Mouse (Mus musculus) lung, adult 18-20 months (tissue): ENCODE results near the gene Gstt3.

Experiments used
- DNase-seq, 2 experiments: peaks; one replicate each; pipeline ENCODE4 v3.0.0; 2022; ENCODE audit warnings: mixed read lengths in 2 of 2

The Gstt3 gene

DNA sequence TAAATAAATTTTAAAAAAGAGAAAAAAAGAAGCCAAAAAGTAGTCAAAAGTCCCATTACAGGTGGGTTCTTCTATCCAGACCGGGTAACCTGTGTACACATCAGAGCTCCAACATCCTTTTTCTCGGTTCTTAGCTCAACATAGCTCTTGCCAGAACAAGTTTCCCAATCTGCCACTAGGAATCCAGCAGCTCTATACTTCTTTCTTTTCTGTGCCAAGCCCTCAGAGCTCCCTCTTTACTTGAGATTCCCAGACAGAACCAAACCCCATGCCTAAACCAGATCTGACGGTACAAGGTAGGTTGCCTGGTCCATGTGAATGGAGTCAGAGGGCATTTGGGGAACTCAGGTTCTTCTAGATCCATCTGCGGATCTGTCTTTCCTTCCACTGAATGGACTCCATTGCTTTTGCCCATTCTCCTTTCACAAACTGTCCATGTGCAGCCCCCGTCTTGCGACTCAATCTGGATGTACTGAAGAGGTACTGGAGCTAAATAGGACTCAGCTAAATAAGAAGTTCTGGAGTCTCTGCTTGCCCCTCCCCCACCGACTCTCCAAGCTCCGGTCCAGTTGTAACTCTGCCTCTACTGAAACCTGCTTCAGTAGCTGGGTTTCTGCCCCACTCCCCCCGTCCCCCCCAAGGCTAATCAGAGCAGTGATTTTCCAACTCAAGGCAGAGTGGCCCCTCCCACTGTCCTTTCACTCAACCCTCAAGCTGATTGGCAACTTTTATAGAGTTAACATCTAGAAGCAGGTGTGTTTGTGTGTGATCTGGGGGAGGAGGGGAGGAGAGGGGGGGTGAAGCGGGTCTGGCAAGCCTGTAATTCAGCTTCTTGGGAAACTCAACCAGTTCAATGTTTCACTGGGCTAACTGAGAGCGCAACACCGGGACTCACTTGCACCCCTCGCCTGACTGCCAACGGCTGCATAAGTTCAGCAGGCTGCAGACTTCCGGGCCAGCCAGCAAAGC is 1.7 kb downstream of the Gstt3 start:
- peak; percentile 57 to 72 for DNase-seq

- DNase-seq = no peak
These were observed 3.3 kb downstream of the Gstt3 start for GRCm38 (mm10) chr10:75777885-75778284.

- no peak for DNase-seq
These were observed 4.7 kb downstream of the Gstt3 start for GRCm38 (mm10) chr10:75776562-75776961.

DNA sequence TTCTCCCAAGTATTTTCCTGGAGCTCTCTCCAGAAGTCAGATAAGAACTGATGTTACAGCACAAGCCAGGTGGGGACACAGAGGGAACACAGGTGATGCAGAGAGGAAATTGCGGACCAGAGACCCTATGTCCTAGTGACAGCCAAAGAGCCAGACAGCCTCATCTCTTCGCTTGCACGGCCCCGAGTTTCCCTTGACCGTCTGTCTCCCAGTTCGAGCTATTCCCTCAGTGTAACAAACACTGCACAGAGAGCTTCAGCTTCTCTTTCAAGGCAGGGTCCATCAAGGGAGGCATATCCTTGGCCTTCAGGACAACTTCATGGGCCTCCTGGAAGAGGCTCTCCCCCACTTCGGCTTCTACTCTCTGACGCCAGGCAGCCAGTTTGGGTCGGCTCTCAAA is 6.6 kb downstream of the Gstt3 start:
- DNase-seq = no peak

GRCm38 (mm10) chr10:75774102-75774501 is 7.1 kb downstream of the Gstt3 start:
- no peak for DNase-seq

GRCm38 (mm10) chr10:75772795-75773664 is 8.2 kb downstream of the Gstt3 start, which contains the start of gene Ddt:
Gene Ddt, minus strand, starts transcription at chr10:75773414.
- DNase-seq = peak; percentile 92 to 93

- DNase-seq = peak in 1 of 2 experiments; percentile 13
These were observed 13.5 kb downstream of the Gstt3 start for GRCm38 (mm10) chr10:75767756-75768155.

- no peak for DNase-seq
These were observed 14.4 kb downstream of the Gstt3 start for GRCm38 (mm10) chr10:75766856-75767255.

DNA sequence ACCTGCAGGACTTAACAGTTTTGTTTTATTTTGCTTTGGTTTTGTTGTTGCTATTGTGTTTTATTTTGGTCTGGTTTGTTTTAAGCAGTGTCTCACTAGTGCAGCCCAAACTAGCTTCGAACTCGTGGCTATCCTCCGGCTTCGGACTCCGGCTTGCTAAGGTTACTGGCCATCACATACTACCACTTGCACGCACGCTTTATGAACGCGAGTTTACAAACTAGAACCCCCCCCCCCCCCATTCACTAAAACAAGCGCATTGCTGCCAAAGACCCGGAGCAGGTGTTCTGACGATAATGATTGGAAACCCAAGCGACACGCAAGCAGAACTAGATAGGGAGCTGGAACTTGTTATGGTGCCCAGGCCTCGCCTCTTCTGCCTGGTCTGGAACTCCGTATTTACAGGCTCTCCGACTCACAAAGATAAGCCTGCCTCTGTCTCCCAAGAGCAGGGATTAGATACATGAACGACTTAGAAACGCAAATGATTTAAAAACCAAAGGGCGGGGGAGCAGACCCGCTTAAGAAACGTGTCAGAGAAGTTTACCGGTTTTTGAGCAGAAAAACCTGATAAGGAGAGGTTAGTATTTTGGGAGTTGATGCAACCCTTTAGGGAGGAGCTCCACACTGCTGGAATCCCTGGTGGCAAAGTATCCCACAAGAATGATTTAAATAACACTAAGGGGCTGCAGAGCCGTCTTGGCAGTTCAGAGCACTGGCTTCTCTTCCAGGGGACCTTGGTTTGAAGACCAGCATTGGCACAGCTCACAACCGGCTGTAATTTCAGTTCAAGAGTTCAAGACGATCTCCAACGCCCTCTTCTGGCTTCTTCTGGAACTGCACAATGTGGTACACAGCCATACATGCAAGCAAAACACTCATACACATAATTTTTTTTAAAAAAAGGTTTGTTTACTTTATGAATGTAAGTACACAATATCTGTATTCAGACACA is 16.4 kb downstream of the Gstt3 start:
- DNase-seq = peak; percentile 64 to 74

- DNase-seq = peak; percentile 98
These were observed 17.3 kb downstream of the Gstt3 start, which contains the start of gene Cabin1 for GRCm38 (mm10) chr10:75763682-75764518. Gene Cabin1, minus strand, starts transcription at chr10:75764341.

- no peak for DNase-seq
These were observed 18.8 kb downstream of the Gstt3 start for GRCm38 (mm10) chr10:75762413-75762812.

- DNase-seq = no peak
These were observed 20.9 kb downstream of the Gstt3 start for GRCm38 (mm10) chr10:75760311-75760710.

DNA sequence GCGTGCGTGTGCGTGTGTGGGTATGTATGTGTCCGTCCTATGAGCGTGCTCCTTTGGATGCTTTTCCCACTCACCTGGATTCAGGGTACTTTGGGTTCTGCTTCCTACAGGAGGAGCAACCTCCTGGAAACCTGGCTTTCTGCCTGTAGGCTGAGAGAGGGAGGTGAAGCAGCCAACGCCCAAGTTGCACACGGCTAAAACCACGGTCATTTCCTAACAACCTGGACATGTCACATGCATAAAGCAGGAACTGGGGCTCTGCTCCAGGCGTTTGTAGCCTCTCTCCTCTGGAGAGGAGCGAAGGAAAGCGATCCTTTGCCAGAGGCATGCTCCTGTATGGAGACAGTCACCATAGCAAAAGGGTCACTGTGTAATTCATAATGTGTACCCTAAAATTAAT is 24.5 kb downstream of the Gstt3 start:
- DNase-seq = peak in 1 of 2 experiments; percentile 33

DNA sequence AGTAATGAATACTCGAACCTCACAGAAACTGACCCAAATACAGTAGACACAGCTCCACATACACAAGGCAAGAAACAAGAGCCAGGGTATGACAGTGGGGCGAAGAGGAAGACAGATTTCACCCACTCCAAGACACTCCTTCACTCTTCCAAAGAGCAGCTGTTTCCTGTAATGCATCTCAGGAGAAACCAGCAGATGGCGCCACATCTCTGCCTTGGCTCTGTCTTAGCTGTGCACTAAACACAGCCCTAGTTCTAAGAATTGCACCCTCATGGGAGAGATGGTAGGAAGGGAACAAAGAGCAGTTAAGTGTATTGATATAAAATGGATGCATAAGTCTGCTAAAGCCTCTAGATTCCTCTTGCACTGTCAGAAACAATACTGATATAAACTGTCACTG is 37.2 kb downstream of the Gstt3 start:
- DNase-seq = peak; percentile 69 to 77

- no peak for DNase-seq
These were observed 37.8 kb downstream of the Gstt3 start for GRCm38 (mm10) chr10:75743369-75743768.

- peak in 1 of 2 experiments; percentile 24 for DNase-seq
These were observed 40.3 kb downstream of the Gstt3 start for GRCm38 (mm10) chr10:75740866-75741265.

DNA sequence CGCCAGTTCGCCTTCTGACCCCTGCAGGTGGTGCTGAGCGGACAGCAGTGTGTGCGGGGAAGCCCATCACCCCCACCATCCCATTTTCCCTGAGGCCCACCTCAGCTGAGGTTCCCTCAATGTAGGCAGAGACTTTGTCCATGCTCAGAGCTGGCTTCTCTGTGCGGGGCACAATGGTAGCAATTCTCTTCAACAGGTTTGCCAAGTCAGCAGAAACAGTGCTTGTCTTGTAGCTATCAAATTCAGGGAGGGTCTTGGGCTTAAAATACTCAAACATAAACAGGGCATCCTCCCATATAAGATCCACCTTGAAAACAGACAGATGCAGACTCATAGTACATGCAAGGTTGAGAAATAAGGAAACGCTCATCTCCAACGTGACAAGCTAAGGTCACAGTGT is 55.8 kb downstream of the Gstt3 start:
- DNase-seq = no peak
